Mouse (Mus musculus) forebrain, embryonic 10.5 days (tissue): ENCODE results near the gene Fam120c. TPM values are rescaled to one million over a fixed set of nuclear protein-coding genes. Genes with fewer than 3 reads are reported as not detected.

ENCODE experiments used
- DNase-seq: peaks from one replicate; pipeline ENCODE4 v3.0.0-alpha.2; 2017; ENCODE audit warnings: low spot score; ENCODE audit errors: extremely low spot score
- H3K27ac ChIP-seq: fragments of 300-500 bp; sonication (generic); 2 replicates; pipeline ENCODE4 v1.5.1; 2016; ENCODE audit warnings: mild to moderate bottlenecking
- H3K27me3 ChIP-seq: fragments of 300-500 bp; sonication (generic); 2 replicates; pipeline ENCODE4 v1.6.1; 2016; ENCODE audit warnings: mild to moderate bottlenecking; ENCODE audit not compliant: poor library complexity, severe bottlenecking
- H3K36me3 ChIP-seq: fragments of 300-500 bp; sonication (generic); replicated peaks from 2 replicates; pipeline ENCODE4 v1.6.1; 2016; ENCODE audit warnings: mild to moderate bottlenecking, moderate library complexity
- H3K4me1 ChIP-seq: fragments of 300-500 bp; sonication (generic); 2 replicates; pipeline ENCODE4 v1.6.1; 2016
- H3K4me3 ChIP-seq: fragments of 300-500 bp; sonication (generic); 2 replicates; pipeline ENCODE4 v1.5.1; 2016; ENCODE audit warnings: mild to moderate bottlenecking, moderate library complexity
- H3K9me3 ChIP-seq: fragments of 300-500 bp; sonication (generic); 2 replicates; pipeline ENCODE4 v1.6.1; 2016; ENCODE audit warnings: mild to moderate bottlenecking, moderate library complexity
- WGBS: fragments of 180-500 bp; shearing (Covaris S2); methylation state at CpG from one replicate; pipeline ENCODE4 v1.1.7; 2016; 5-methylcytosine and 5-hydroxymethylcytosine counted together
- polyA plus RNA-seq: library from polyadenylated mRNA; unstranded; fragments of >200 nt; fragmentation: Nextera tagmentation; extraction: Ambion mirVana; gene quantifications from 2 replicates; pipeline ENCODE4 v1.2.1, GENCODE M21; 2016

The Fam120c gene
- polyA plus RNA-seq: 2.7 and 3.3 TPM in 2 replicates

GRCm38 (mm10) chrX:151343761-151344500, at the start of gene Fam120c:
Fam120c (plus strand) TSS chrX:151344175.
- no peaks in the 10 kb centered on the region for H3K9me3 ChIP-seq
- peaks cover 20% of the 10 kb centered on the region for H3K4me1 ChIP-seq
- peak within 1 kb of the TSS; percentile 89 for H3K27ac ChIP-seq
- peaks cover 89% of the 10 kb centered on the region for H3K27me3 ChIP-seq
- H3K36me3 ChIP-seq: no peaks in the 10 kb centered on the region
- WGBS: 16% methylated on average over 55 of the region's 56 CpGs
- DNase-seq: peak; percentile 82
- peak within 1 kb of the TSS; percentile 73 for H3K4me3 ChIP-seq

- no peak for DNase-seq
- H3K27me3 ChIP-seq: peaks cover 30% of the 10 kb centered on the region
- no peak overlapping the region for H3K4me3 ChIP-seq
- H3K36me3 ChIP-seq: peaks cover 8% of the 10 kb centered on the region; the same call in 1 of the 2 replicates
- H3K4me1 ChIP-seq: no peaks in the 10 kb centered on the region
- H3K27ac ChIP-seq: no peak overlapping the region
- no peaks in the 10 kb centered on the region for H3K9me3 ChIP-seq
Measured at GRCm38 (mm10) chrX:151298329-151298728, 45.6 kb upstream of the Fam120c start.

GRCm38 (mm10) chrX:151313732-151314131, 30.2 kb upstream of the Fam120c start:
- H3K27ac ChIP-seq: no peak overlapping the region
- peaks cover 48% of the 10 kb centered on the region for H3K27me3 ChIP-seq
- H3K4me3 ChIP-seq: no peak overlapping the region
- DNase-seq: no peak
- no peaks in the 10 kb centered on the region for H3K9me3 ChIP-seq
- H3K36me3 ChIP-seq: peaks cover 2% of the 10 kb centered on the region; the same call in 1 of the 2 replicates
- 81% methylated on average over 4 of the region's 4 CpGs for WGBS
- no peaks in the 10 kb centered on the region for H3K4me1 ChIP-seq

- Histone ChIP-seq H3K4me3 (no peak overlapping the region), H3K27me3 (peaks cover 39% of the 10 kb centered on the region), H3K27ac (no peak overlapping the region), H3K4me1 (no peaks in the 10 kb centered on the region), H3K36me3 (no peaks in the 10 kb centered on the region), H3K9me3 (no peaks in the 10 kb centered on the region)
- WGBS: 82% methylated on average over 2 of the region's 2 CpGs
- no peak for DNase-seq
Measured at GRCm38 (mm10) chrX:151333615-151334014, 10.4 kb upstream of the Fam120c start.

- no peak overlapping the region for H3K4me3 ChIP-seq
- no peaks in the 10 kb centered on the region for H3K36me3 ChIP-seq
- DNase-seq: no peak
- H3K9me3 ChIP-seq: no peaks in the 10 kb centered on the region
- no peak overlapping the region for H3K27ac ChIP-seq
- WGBS: 80% methylated on average over 4 of the region's 4 CpGs
- peaks cover 80% of the 10 kb centered on the region for H3K27me3 ChIP-seq
- H3K4me1 ChIP-seq: no peaks in the 10 kb centered on the region
Measured at GRCm38 (mm10) chrX:151337804-151338203, 6.2 kb upstream of the Fam120c start.

- peak; percentile 31 for DNase-seq
- H3K36me3 ChIP-seq: no peaks in the 10 kb centered on the region
- peak overlapping the region; percentile 89 for H3K27ac ChIP-seq
- peaks cover 20% of the 10 kb centered on the region for H3K4me1 ChIP-seq
- 20% methylated on average over 33 of the region's 33 CpGs for WGBS
- H3K4me3 ChIP-seq: peak overlapping the region; percentile 73
- no peaks in the 10 kb centered on the region for H3K9me3 ChIP-seq
- peaks cover 87% of the 10 kb centered on the region for H3K27me3 ChIP-seq
Measured at GRCm38 (mm10) chrX:151344501-151344984, 568 bp downstream of the Fam120c start.

DNA sequence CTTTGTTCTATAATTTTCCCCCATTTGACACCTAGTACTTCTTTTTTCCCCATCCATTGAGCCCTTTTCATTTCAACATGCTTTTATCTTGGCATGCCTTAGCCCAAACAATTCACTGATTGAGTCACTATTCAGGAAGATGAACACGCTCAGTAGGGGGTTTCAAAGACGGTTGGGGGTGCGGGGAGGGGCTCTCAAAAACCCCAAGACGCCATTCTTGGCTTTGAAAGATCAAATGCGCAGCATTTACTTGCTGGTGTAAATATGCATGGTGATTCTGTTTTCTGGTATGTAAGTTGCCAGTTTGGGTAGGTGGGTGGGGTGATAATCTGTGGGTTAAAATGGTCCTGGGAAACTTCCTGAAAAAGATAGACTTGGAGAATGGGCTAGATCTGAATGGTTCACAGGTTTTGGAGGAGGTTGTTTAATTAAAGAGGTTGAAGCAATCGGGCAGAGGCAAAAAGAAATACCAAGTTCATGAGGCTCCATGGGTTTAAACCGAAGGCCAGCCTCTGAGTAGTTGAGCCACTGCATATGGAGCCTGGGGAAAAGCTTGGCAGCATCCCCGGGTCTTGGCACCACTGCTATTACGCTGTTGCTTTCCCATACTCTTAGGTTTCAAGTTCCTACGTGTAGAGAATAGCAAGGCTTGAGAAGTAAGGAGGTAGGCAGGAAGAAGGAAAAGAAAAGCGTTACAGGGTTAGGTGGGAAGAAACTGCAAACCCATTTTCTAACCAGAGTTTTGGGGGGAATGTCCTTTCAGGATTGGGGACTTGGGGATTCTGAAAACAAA, 1.6 kb downstream of the Fam120c start:
- H3K4me3 ChIP-seq: peak overlapping the region; percentile 73
- WGBS: 42% methylated on average over 11 of the region's 11 CpGs
- peaks cover 20% of the 10 kb centered on the region for H3K4me1 ChIP-seq
- H3K27ac ChIP-seq: no peak overlapping the region
- H3K9me3 ChIP-seq: no peaks in the 10 kb centered on the region
- H3K27me3 ChIP-seq: peaks cover 78% of the 10 kb centered on the region
- H3K36me3 ChIP-seq: 0 out of 2 replicates have a peak, but pooled peaks cover 4% of the 10 kb centered on the region
- no peak for DNase-seq

DNA sequence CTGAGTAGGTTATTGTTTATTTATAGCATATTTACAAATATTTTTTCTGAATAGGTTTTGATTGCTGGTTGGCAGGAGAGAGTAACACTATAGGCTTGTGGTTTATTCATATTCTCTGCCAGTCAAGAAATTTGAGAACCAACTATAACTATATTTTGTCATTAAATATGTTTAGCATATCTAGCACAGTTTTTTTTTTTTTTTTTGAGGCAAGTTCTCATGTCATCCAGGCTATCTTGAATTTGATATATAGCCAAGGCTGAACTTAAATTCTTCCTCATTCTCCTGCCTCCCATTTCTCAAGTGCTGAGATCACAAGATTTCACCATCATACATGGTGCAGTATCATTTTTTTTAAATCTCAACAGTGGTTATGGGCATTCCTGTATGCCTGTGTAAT, 3.3 kb downstream of the Fam120c start:
- no peak overlapping the region for H3K27ac ChIP-seq

GRCm38 (mm10) chrX:151349322-151349721, 5.3 kb downstream of the Fam120c start:
- H3K4me1 ChIP-seq: peaks cover 20% of the 10 kb centered on the region
- no peak for DNase-seq
- peaks cover 44% of the 10 kb centered on the region for H3K27me3 ChIP-seq
- H3K4me3 ChIP-seq: no peak overlapping the region
- 0 out of 2 replicates have a peak, but pooled peaks cover 6% of the 10 kb centered on the region for H3K36me3 ChIP-seq
- WGBS: 91% methylated on average over 5 of the region's 5 CpGs
- no peak overlapping the region for H3K27ac ChIP-seq
- no peaks in the 10 kb centered on the region for H3K9me3 ChIP-seq

More for the DNA sequence above, 3.3 kb downstream of the Fam120c start:
- no peak for DNase-seq
- Histone ChIP-seq H3K9me3 (no peaks in the 10 kb centered on the region), H3K4me1 (peaks cover 20% of the 10 kb centered on the region), H3K36me3 (0 out of 2 replicates have a peak, but pooled peaks cover 6% of the 10 kb centered on the region), H3K27me3 (peaks cover 61% of the 10 kb centered on the region), H3K4me3 (no peak overlapping the region)

DNA sequence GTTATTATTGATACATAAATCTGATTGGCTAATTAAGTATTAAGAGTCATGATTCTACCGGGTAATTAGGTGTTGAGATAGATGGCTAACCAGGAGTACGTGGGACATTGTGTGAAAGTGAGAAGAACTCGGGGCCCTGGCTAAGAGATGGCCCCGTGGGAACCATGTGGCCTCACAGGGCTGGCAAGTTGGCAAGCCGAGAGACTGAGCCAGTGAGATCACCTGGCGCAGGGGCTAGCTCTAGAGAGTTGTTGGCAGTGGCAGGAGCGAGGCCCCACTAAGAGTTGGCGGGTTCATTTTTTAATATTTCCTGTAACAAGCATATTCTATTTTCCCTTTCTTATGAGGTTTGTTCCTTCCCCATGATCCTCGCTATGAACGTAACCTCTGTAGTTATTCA, 74.8 kb downstream of the Fam120c start:
- Histone ChIP-seq H3K9me3 (no peaks in the 10 kb centered on the region), H3K4me1 (no peaks in the 10 kb centered on the region), H3K27ac (no peak overlapping the region), H3K27me3 (peaks cover 30% of the 10 kb centered on the region), H3K4me3 (no peak overlapping the region), H3K36me3 (no peaks in the 10 kb centered on the region)
- WGBS: 93% methylated on average over 10 of the region's 10 CpGs
- DNase-seq: no peak

GRCm38 (mm10) chrX:151420791-151421190, 76.8 kb downstream of the Fam120c start:
- no peak overlapping the region for H3K4me3 ChIP-seq
- peaks cover 38% of the 10 kb centered on the region for H3K27me3 ChIP-seq
- no peaks in the 10 kb centered on the region for H3K36me3 ChIP-seq
- 84% methylated on average over 1 of the region's 1 CpGs for WGBS
- no peaks in the 10 kb centered on the region for H3K9me3 ChIP-seq
- no peak for DNase-seq
- no peak overlapping the region for H3K27ac ChIP-seq
- no peaks in the 10 kb centered on the region for H3K4me1 ChIP-seq

- H3K4me1 ChIP-seq: no peaks in the 10 kb centered on the region
- peaks cover 36% of the 10 kb centered on the region for H3K27me3 ChIP-seq
- H3K36me3 ChIP-seq: no peaks in the 10 kb centered on the region
- no peaks in the 10 kb centered on the region for H3K9me3 ChIP-seq
- H3K27ac ChIP-seq: no peak overlapping the region
- H3K4me3 ChIP-seq: no peak overlapping the region
- DNase-seq: no peak
Measured at GRCm38 (mm10) chrX:151443637-151444036, 99.7 kb downstream of the Fam120c start.

DNA sequence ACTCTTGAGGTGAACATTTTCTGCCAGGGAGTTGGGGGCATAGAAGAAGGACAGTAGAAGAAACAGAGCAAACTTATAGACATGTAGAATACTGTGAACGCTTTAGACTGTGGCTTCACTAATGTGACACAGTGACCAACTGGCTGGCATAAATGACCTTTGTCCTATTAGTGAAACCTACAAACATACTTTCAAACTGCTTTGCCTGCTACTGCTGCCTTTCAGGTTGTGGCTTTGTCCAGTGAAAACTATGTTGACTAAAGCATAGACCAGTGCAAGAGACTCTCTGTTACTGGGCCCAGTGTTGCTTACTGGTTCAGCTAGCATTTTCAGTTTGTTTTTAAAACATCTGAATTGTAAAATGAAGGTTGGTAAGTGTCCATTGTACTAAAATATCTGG, 100.2 kb downstream of the Fam120c start:
- no peak for DNase-seq
- WGBS: 84% methylated on average over 1 of the region's 1 CpGs
- Histone ChIP-seq H3K27me3 (peaks cover 31% of the 10 kb centered on the region), H3K4me3 (no peak overlapping the region), H3K4me1 (no peaks in the 10 kb centered on the region), H3K9me3 (no peaks in the 10 kb centered on the region), H3K36me3 (no peaks in the 10 kb centered on the region), H3K27ac (no peak overlapping the region)
